Mouse (Mus musculus) cerebellum, postnatal 4 days (tissue): Measurements from ENCODE around the gene Ubxn11.
A peak's percentile ranks its signal among the peaks of the same experiment; 100 is the strongest.

Experiments
- DNase-seq, 2 experiments: peaks; one replicate each; pipeline ENCODE4 v3.0.0; 2022; ENCODE audit warnings: low spot score in 2 of 2, mixed read lengths in 1 of 2

Gene Ubxn11

DNA sequence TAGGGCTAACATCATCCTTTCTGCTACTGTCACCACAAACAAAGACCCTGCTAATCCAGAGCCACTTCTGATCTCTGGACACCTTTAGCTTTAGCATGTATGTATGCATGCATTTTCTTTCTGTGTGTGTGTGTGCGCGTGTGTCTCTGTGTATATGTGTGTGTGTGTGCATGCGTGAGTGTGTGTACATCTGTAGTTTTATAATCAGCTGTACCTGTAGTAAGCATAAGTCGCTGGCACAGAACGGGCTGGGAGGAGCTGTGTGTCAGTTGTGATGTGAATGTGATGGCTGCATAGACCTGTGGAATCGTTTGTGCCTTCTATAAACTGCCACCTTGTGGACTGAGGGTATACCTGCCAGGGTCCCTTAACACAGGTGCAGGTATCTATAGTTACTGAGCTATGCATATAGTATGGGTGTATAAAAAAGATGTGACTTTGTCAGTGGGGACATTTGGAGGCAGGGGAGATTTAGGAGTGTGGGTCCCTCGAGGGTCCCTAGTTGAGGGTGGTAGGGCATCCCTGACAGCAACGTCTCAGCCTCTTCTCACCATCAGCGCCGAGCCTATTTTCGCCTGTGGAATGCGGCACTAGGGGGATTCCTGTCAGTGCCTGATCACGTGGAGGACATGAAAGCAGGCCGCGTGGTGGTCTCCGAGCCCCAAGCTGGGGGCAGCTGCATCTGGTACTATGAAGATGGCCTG lies 11.7 kb upstream of the Ubxn11 start:
- DNase-seq = no peak

GRCm38 (mm10) chr4:134091225-134091529 lies 11.2 kb upstream of the Ubxn11 start:
- DNase-seq = no peak

GRCm38 (mm10) chr4:134092382-134093288 lies 9.7 kb upstream of the Ubxn11 start:
- DNase-seq = peak in 1 of 2 experiments; percentile 32

DNA sequence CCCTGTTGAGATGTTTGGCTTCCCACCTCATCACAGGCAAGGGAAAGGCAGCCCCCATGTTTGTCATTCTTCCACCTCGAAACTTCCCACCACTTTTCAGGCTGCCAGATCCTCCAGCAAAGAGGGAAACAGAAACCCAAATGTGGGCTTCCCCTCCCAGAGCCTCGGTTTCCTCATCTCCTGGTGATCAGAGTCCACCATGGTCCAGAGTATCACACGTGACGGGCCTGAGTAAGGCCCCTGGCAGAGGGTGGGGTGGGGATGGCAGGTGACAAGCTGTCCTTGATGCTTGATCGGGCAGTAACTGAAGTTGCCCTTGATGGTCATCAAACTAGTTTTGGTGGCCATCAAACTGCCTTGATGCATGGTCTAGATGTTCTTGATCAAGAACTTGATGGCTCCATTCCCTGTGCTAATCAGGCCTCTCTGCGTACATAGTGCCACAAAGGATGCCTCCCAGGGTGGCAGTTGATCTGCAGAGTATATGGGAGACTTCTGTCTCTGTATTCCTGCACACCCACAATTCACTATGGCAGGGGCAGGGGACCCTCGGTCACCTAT lies 8.3 kb upstream of the Ubxn11 start:
- no peak for DNase-seq

GRCm38 (mm10) chr4:134094923-134095547 lies 7.3 kb upstream of the Ubxn11 start, which contains the start of gene Cd52:
Cd52 (minus strand) TSS chr4:134095082.
- DNase-seq = no peak

DNA sequence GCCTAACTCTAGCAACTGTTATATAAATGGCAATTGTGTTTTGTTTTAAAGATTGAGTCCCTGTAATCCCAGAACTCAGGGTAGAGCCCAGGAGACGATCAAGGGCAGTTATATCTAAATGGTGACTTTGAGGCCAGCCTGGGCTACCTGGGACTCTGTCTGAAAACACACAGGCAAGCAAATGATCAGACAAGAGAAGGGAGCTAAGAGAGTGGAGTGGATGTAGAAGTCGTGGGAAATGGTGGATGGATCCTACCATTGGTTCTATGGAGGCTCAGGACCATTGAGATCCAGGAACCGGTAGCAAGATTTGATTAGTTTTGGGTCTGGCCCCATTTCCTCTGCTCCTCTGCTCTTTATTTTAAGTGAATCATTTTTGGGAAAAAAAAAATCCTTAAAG lies 6.2 kb upstream of the Ubxn11 start:
- no peak for DNase-seq

- DNase-seq = no peak
These were observed 5.3 kb upstream of the Ubxn11 start for GRCm38 (mm10) chr4:134097015-134097608.

- DNase-seq = no peak
These were observed 3.7 kb upstream of the Ubxn11 start for GRCm38 (mm10) chr4:134098628-134099027.

- DNase-seq = no peak
These were observed 2.1 kb upstream of the Ubxn11 start for GRCm38 (mm10) chr4:134100245-134100644.

DNA sequence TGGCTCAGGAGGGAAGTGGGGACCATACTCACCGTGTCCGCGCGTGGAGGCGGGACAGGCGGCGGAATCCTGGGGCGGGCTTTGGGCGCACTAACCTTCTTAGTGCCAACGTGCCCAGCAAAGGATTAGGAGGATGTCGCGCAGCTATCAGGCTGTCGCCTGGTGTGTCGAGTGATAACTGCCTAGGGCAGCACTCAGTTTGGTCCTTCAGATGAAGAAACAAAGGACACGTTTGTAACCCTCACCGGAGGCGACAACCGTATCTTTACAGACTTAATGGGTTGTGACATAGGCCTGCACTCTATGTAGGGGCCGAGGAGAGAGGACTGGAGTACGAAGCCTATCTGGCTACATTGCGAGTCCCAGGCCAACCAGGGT lies 361 bp downstream of the Ubxn11 start:
- no peak for DNase-seq

GRCm38 (mm10) chr4:134106105-134106504 lies 3.7 kb downstream of the Ubxn11 start:
- no peak for DNase-seq

DNA sequence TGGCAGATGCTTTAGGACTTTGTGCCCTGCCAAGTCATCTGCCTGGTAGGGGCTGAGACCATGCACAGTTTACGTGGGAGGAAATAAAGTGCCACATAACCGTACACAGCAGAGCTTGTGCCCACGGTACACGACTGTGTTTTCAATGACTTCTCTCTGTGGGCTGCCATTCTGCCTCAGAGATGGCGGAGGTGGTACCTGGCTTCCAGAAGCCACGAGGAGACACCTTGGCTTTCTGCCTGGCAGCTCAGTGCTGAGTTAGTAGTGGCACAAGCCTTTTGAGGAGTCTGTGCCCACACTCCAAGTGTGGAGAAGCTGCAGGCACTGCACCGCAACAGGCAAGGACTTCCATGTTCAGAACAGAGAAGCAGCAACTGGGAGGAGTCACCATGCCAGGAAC lies 5.4 kb downstream of the Ubxn11 start:
- DNase-seq = no peak

- DNase-seq = no peak
These were observed 5.8 kb downstream of the Ubxn11 start for GRCm38 (mm10) chr4:134108196-134108595.

DNA sequence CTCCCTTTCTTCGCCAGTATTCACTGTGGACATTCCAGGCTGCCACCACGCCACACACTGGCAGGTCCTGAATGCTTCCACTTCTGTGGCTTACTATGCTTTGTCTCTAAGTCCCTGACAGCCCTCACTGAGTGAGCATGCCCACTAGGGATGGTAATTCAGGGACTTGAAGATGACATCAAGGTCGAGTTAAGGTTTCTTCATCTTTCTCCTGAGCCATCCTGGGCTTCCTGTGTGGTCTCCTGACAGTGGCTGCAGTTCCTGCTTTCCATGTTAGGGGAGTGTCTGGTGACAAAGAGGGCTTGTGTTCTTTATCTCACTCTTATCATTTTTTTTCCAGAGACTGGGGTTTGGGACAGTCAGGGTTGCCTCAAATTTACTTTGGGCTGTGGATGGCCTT lies 8.3 kb downstream of the Ubxn11 start:
- no peak for DNase-seq

- no peak for DNase-seq
These were observed 10.0 kb downstream of the Ubxn11 start for GRCm38 (mm10) chr4:134112403-134112802.

GRCm38 (mm10) chr4:134113356-134113994 lies 11.1 kb downstream of the Ubxn11 start:
- DNase-seq = no peak

- no peak for DNase-seq
These were observed 11.7 kb downstream of the Ubxn11 start for GRCm38 (mm10) chr4:134114038-134114437.

GRCm38 (mm10) chr4:134115215-134116144 lies 13.1 kb downstream of the Ubxn11 start:
- no peak for DNase-seq

DNA sequence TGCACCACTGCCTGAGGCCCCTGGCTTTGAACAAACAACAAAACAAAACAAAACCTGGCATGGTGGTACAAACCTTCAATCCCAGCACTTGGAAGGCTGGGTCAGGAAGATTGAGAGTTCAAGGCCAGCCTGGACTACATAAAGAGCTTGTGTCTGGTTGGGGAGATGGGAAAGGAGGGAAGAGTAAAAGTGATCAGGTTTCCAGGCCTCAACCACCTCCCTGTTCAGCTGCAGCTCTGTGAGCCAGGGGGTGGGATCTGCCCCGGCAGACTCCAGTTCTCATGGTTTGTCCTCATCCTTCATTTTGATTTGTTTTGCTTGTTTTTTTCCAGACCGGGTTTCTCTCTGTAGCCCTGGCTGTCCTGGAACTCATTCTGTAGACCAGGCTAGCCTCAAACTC lies 14.1 kb downstream of the Ubxn11 start:
- DNase-seq = no peak

DNA sequence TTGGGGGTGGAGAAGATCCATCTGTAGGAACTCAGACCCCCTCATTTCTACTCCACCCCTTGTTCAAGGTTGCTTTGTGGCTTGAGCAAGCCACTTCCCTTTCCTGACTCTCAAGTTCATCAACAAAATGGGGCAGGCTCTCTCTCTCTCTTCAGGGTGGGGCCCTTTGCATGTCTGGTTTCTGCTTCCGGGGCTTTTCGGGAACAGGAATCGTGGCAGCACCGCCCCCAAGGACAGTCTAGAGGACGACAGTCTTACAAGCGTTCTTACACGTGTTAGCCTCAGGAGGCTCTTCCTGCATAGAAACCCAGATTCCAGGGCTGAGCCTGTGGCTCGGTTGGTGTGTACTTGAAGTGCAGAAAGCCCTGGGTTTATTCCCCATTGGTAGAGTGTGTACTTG lies 14.6 kb downstream of the Ubxn11 start:
- no peak for DNase-seq
